Mouse (Mus musculus) forebrain, embryonic 11.5 days (tissue): ENCODE results near the gene Tcfl5. TPM values are rescaled to one million over a fixed set of nuclear protein-coding genes. Genes with fewer than 3 reads are reported as not detected.

Source experiments
- ATAC-seq: fragments of 200-750 bp; cut with Nextera tagmentation; replicated peaks from 2 replicates; pipeline ENCODE4 v1.8.0; 2017; ENCODE audit warnings: moderate TSS enrichment; ENCODE audit not compliant: low FRiP score
- DNase-seq: peaks from one replicate; pipeline ENCODE4 v3.0.0-alpha.2; 2017; ENCODE audit warnings: low spot score
- H3K27ac ChIP-seq: fragments of 300-500 bp; sonication (generic); 2 replicates; pipeline ENCODE4 v1.5.1; 2014; ENCODE audit warnings: low read depth, low read length
- H3K27me3 ChIP-seq: fragments of 300-500 bp; sonication (generic); 2 replicates; pipeline ENCODE4 v1.6.1; 2014; ENCODE audit warnings: mild to moderate bottlenecking, low read length, mixed read lengths; ENCODE audit not compliant: control insufficient read depth, insufficient read depth
- H3K36me3 ChIP-seq: fragments of 300-500 bp; sonication (generic); 2 replicates; pipeline ENCODE4 v1.6.1; 2014; ENCODE audit warnings: mild to moderate bottlenecking, low read length, moderate library complexity, mixed read lengths; ENCODE audit not compliant: control insufficient read depth, insufficient read depth
- H3K4me1 ChIP-seq: fragments of 300-500 bp; sonication (generic); replicated peaks from 2 replicates; pipeline ENCODE4 v1.6.1; 2014; ENCODE audit warnings: low read length, mixed read lengths; ENCODE audit not compliant: control insufficient read depth, insufficient read depth
- H3K4me2 ChIP-seq: fragments of 300-500 bp; sonication (generic); 2 replicates; pipeline ENCODE4 v1.6.1; 2014; ENCODE audit warnings: low read depth, mild to moderate bottlenecking, low read length, moderate library complexity, mixed read lengths; ENCODE audit not compliant: severe bottlenecking
- H3K4me3 ChIP-seq: fragments of 300-500 bp; sonication (generic); 2 replicates; pipeline ENCODE4 v1.5.1; 2014; ENCODE audit warnings: low read depth, low read length
- H3K9ac ChIP-seq: fragments of 300-500 bp; sonication (generic); 2 replicates; pipeline ENCODE4 v1.6.1; 2014; ENCODE audit warnings: low read length
- H3K9me3 ChIP-seq: fragments of 300-500 bp; sonication (generic); 2 replicates; pipeline ENCODE4 v1.6.1; 2016; ENCODE audit warnings: low read length, mixed read lengths; ENCODE audit not compliant: control insufficient read depth
- WGBS: fragments of 180-500 bp; shearing (Covaris S2); extraction: QIAGEN DNeasy Blood & Tissue Kit; methylation state at CpG from one replicate; pipeline ENCODE4 v1.1.7; 2014; 5-methylcytosine and 5-hydroxymethylcytosine counted together
- polyA plus RNA-seq: library from polyadenylated mRNA; unstranded; fragments of >200 nt; fragmentation: Nextera tagmentation; extraction: Ambion mirVana; gene quantifications from 2 replicates; pipeline ENCODE4 v1.2.1, GENCODE M21; 2014

The Tcfl5 gene
- polyA plus RNA-seq: 0.17 and 0.23 TPM in 2 replicates

DNA sequence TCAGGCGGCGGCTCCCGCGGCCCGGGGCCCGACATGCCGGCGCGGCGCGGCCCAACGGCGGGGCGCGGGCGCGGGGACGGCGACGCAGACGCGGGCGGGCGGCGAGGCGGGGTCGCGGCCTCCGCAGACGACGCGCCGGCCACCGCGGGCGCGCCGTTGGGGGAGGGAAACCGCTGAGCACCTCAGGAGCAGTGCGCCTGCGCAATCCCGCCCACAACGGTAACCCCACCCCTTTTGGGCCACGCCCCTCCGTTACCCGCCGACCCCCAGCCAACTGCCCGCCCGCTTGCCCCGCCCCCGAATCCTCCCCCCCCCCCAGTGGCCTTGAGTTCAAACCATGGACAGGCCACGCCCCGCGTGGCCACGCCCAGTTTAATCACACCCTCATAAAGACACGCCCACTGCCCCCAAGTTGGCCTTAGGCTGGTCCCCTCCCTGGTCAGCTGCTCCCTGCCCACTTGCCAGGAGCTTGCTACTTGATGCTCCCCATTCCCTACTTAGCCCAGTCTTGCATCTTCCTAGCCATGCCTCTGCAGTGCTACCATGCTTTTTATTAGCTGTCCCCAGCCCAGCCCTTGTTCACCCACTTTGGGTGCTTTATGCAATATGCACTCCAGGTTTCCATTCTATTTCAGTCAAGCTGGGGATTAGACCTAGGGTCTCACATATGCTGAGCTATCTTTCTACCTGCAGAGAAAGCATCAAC, at the start of gene Tcfl5:
Tcfl5 (minus strand) TSS at position 154 of the 706 bp plus-strand sequence.
- peaks cover 27% of the 10 kb centered on the region for H3K27me3 ChIP-seq
- 1% methylated on average over 29 of the region's 56 CpGs for WGBS
- peaks cover 15% of the 10 kb centered on the region for H3K9me3 ChIP-seq
- H3K9ac ChIP-seq: no peak within 1 kb of the TSS; the same call in 1 of the 2 replicates
- H3K27ac ChIP-seq: no peak within 1 kb of the TSS
- no peaks in the 10 kb centered on the region; the same call in 1 of the 2 replicates for H3K36me3 ChIP-seq
- H3K4me3 ChIP-seq: peak within 1 kb of the TSS; percentile 29
- H3K4me1 ChIP-seq: no peaks in the 10 kb centered on the region; the same call in 1 of the 2 replicates
- DNase-seq: no peak
- ATAC-seq: no peak
- H3K4me2 ChIP-seq: peak within 1 kb of the TSS; percentile 32; the same call in 1 of the 2 replicates

DNA sequence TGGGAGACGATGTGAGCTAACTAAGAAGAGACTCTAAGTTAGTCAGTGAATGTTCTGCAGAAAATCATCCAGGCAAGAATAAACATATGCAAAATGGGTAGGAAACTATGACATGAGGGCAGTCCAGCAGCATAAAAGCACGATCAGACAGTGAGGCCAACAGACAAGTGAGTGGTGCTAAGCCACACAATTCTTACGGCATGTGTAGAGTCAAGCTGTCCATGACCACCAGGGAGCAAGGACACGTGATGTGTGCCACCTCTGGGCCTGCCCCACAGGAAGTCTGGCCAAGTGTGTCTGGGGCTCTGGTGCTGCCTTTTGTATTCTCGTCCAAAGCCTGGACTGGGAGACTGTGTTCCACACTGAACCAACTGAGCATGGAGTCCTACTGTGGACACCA, 47.3 kb upstream of the Tcfl5 start:
- H3K4me2 ChIP-seq: no peak overlapping the region
- H3K9ac ChIP-seq: no peak overlapping the region
- 92% methylated on average over 5 of the region's 5 CpGs for WGBS
- H3K36me3 ChIP-seq: peaks cover 21% of the 10 kb centered on the region
- H3K27ac ChIP-seq: no peak overlapping the region
- H3K4me3 ChIP-seq: no peak overlapping the region
- DNase-seq (no peak), ATAC-seq (no peak)
- no peaks in the 10 kb centered on the region for H3K9me3 ChIP-seq
- H3K4me1 ChIP-seq: no peaks in the 10 kb centered on the region
- no peaks in the 10 kb centered on the region for H3K27me3 ChIP-seq

DNA sequence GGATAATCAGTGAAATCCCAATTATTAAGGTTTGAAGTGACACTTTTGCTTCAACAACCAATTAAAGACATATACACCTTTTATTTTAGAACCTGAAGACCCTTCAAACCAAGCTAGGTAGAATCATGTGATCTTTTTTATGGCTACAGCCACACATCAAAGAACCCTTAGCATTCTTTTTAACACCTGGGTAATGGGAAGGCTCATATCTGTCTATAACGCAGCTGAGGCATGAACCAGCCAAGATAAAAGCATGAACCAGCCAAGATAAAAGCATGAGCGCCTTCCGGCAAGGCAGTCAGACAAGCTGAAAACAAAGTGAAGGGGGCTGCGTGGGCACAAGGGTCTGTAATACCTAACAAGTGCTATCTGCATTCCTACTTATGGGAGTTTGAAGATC, 41.5 kb upstream of the Tcfl5 start:
- H3K4me2 ChIP-seq: no peak overlapping the region
- H3K9ac ChIP-seq: no peak overlapping the region
- no peak for DNase-seq
- H3K27me3 ChIP-seq: no peaks in the 10 kb centered on the region
- H3K4me1 ChIP-seq: no peaks in the 10 kb centered on the region
- no peaks in the 10 kb centered on the region for H3K9me3 ChIP-seq
- no peak for ATAC-seq
- H3K4me3 ChIP-seq: no peak overlapping the region
- peaks cover 35% of the 10 kb centered on the region for H3K36me3 ChIP-seq
- no peak overlapping the region for H3K27ac ChIP-seq
- 95% methylated on average over 4 of the region's 4 CpGs for WGBS

DNA sequence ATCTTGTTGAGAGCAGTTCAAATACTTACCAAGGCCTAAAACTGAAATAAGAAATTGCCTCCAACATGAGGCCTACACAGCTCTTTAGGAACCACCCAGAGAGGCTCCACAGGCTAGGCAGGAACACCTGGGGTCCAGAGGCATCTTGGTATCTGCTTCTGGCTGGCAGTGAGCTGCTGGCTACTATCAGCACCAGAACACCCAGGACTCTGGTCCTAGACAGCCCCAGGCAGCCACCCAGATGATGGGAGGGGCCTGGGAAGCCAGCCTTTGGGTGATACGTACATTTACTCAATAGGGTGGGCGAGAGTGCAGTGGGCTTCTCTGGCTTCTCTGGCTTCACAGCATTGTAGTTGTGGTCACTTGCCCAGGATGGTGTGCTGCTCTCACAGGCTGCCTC, 41.0 kb upstream of the Tcfl5 start:
- H3K36me3 ChIP-seq: peaks cover 32% of the 10 kb centered on the region
- no peak overlapping the region for H3K9ac ChIP-seq
- no peak for DNase-seq
- H3K4me1 ChIP-seq: no peaks in the 10 kb centered on the region
- WGBS: 90% methylated on average over 2 of the region's 2 CpGs
- H3K4me3 ChIP-seq: no peak overlapping the region
- no peaks in the 10 kb centered on the region for H3K27me3 ChIP-seq
- no peaks in the 10 kb centered on the region for H3K9me3 ChIP-seq
- no peak overlapping the region for H3K27ac ChIP-seq
- ATAC-seq: no peak
- no peak overlapping the region for H3K4me2 ChIP-seq

DNA sequence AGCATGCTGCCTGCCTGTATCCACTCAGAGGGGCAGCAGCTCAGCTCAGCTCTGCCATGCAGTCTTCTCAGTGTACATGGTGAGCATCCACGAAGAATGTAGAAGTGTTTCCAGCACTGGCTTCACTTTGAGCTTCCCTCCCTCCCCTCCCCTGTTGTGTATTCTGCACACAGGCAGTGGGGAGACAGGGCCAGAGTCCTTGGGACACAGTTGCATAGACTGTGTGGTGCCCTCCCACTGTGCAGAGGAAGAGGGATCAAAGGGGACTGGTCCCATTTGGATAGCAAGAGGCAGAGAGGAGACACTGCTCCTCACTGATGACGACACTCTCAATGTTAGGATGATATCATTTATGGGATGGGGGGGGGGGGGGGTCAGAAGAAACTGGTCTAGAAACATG, 38.7 kb upstream of the Tcfl5 start:
- H3K9me3 ChIP-seq: no peaks in the 10 kb centered on the region
- no peaks in the 10 kb centered on the region for H3K4me1 ChIP-seq
- no peak overlapping the region for H3K4me3 ChIP-seq
- no peak overlapping the region for H3K9ac ChIP-seq
- ATAC-seq (no peak), DNase-seq (no peak)
- H3K36me3 ChIP-seq: peaks cover 24% of the 10 kb centered on the region
- H3K4me2 ChIP-seq: no peak overlapping the region
- 89% methylated on average over 2 of the region's 2 CpGs for WGBS
- H3K27me3 ChIP-seq: no peaks in the 10 kb centered on the region
- no peak overlapping the region for H3K27ac ChIP-seq

DNA sequence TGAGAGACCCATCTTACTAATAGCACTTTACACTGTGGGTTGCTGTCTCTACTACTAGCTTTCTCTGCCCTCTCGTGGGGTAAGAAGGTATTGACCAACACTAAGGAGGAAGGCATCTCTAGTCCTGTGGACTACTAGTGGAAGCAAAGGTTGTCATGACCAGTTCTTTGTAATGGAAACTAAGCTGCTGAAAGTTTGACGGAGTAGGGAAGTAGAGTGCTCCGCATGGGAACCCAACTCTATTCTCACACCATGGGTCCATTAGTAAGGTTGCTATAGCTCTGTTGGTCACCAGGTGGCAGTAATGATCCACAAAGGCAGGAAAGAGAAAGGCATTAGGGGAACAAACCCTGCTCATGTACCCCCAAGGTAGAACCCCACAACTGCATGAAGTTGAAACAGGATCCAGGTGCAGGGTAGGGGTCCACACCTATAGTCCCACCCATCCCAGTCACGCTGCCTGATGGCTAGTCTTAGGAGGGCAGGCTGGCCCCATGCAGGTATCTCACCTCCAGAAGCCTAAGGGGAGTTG, 36.2 kb upstream of the Tcfl5 start:
- no peaks in the 10 kb centered on the region for H3K27me3 ChIP-seq
- no peaks in the 10 kb centered on the region for H3K9me3 ChIP-seq
- WGBS: 32% methylated on average over 4 of the region's 4 CpGs
- no peak overlapping the region for H3K4me2 ChIP-seq
- peaks cover 14% of the 10 kb centered on the region for H3K36me3 ChIP-seq
- ATAC-seq (peak; percentile 71), DNase-seq (peak; percentile 71)
- H3K27ac ChIP-seq: no peak overlapping the region
- no peak overlapping the region for H3K9ac ChIP-seq
- no peaks in the 10 kb centered on the region for H3K4me1 ChIP-seq
- H3K4me3 ChIP-seq: no peak overlapping the region

DNA sequence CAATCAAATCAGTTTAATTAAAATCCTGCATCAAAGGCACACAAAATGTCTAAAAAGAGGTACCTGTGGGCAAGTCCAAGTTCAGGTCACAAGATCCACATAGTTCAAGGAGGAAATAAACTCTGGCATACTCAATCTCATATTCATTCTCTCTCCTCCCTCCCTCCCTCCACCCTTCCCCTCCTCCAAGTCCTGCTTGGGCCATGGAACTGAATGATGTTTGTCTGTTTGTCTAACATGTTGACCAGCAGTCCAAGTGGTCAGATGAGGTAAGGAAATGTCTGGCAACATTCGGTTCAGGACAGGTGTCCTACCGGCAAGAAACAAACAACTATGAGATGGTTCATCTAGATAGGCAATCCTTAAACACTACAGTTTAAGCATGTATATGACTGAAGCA, 34.2 kb upstream of the Tcfl5 start:
- ATAC-seq: no peak
- H3K27me3 ChIP-seq: no peaks in the 10 kb centered on the region
- H3K9me3 ChIP-seq: no peaks in the 10 kb centered on the region
- H3K36me3 ChIP-seq: peaks cover 6% of the 10 kb centered on the region; the same call in 1 of the 2 replicates
- H3K27ac ChIP-seq: no peak overlapping the region
- H3K9ac ChIP-seq: no peak overlapping the region
- H3K4me1 ChIP-seq: no peaks in the 10 kb centered on the region
- no peak for DNase-seq
- no peak overlapping the region for H3K4me2 ChIP-seq
- 95% methylated on average over 2 of the region's 2 CpGs for WGBS
- H3K4me3 ChIP-seq: no peak overlapping the region

DNA sequence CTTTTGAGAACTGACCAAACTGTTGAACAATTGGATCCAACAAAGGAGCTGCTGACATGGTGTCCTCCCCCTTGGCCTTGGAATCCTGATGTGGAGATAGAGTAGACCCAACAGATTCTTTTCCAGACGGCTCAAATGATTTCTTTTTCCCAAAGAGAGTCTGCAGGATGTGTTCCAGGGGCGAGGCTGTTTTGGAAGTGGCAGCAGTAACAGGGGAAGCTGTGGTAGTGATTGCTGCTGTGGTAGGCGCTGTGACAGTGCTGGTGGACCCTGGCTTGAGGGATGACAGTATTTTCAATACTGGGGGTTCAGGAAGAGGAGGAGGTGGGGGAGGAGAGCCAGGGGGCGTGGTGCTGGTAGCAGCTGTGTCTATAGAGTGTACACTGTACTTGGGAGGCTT, 19.5 kb upstream of the Tcfl5 start:
- H3K4me3 ChIP-seq: no peak overlapping the region
- 94% methylated on average over 4 of the region's 4 CpGs for WGBS
- no peak overlapping the region for H3K9ac ChIP-seq
- 0 out of 2 replicates have a peak, but pooled peaks cover 6% of the 10 kb centered on the region for H3K4me1 ChIP-seq
- ATAC-seq: no peak
- H3K27me3 ChIP-seq: no peaks in the 10 kb centered on the region; the same call in 1 of the 2 replicates
- no peaks in the 10 kb centered on the region for H3K9me3 ChIP-seq
- no peak overlapping the region for H3K4me2 ChIP-seq
- H3K36me3 ChIP-seq: peaks cover 7% of the 10 kb centered on the region; the same call in 1 of the 2 replicates
- no peak for DNase-seq
- no peak overlapping the region for H3K27ac ChIP-seq
